Mouse (Mus musculus) C2C12 (cell line): ENCODE data around the gene Ecsit. TPM values are rescaled to one million over a fixed set of nuclear protein-coding genes. Genes with fewer than 3 reads are reported as not detected.
A peak's percentile ranks its signal among the peaks of the same experiment; 100 is the strongest.

ENCODE experiments used
- H3K27me3 ChIP-seq: one replicate; pipeline ENCODE4 v1.6.1; 2011; ENCODE audit not compliant: control insufficient read depth, insufficient read depth, insufficient read length
- H3K36me3 ChIP-seq: one replicate; pipeline ENCODE4 v1.6.1; 2011; ENCODE audit not compliant: control insufficient read depth, insufficient read depth
- H3K4me3 ChIP-seq: one replicate; pipeline ENCODE4 v1.5.1; 2011; ENCODE audit warnings: mild to moderate bottlenecking, control low read depth; ENCODE audit not compliant: poor library complexity, insufficient read depth, severe bottlenecking
- H3K79me2 ChIP-seq: one replicate; pipeline ENCODE4 v1.6.1; 2011; ENCODE audit not compliant: control insufficient read depth, insufficient read depth
- H3K79me3 ChIP-seq: one replicate; pipeline ENCODE4 v1.6.1; 2011; ENCODE audit warnings: low read depth, control low read depth
- H3ac ChIP-seq: one replicate; pipeline ENCODE3; 2011; ENCODE audit warnings: low read depth; ENCODE audit not compliant: control insufficient read depth, insufficient read length
- CEBPB ChIP-seq: IDR thresholded peaks from one replicate; pipeline ENCODE4 v1.6.1; 2011; ENCODE audit warnings: low read depth, mild to moderate bottlenecking, control low read depth, moderate library complexity
- CTCF ChIP-seq: IDR thresholded peaks from one replicate; pipeline ENCODE4 v1.5.1; 2011; ENCODE audit not compliant: control insufficient read depth, insufficient read depth, insufficient read length
- FOSL1 ChIP-seq: IDR thresholded peaks from one replicate; pipeline ENCODE4 v1.8.0; 2011; ENCODE audit warnings: mild to moderate bottlenecking, low read length; ENCODE audit not compliant: poor library complexity, insufficient read depth, severe bottlenecking
- MAX ChIP-seq: IDR thresholded peaks from one replicate; pipeline ENCODE4 v1.6.1; 2011; ENCODE audit warnings: mild to moderate bottlenecking, control low read depth
- MYOD1 ChIP-seq: IDR thresholded peaks from one replicate; pipeline ENCODE4 v1.6.1; 2011; ENCODE audit warnings: low read depth; ENCODE audit not compliant: control insufficient read depth, insufficient read length
- MYOG ChIP-seq: IDR thresholded peaks from one replicate; pipeline ENCODE4 v1.6.1; 2011; ENCODE audit not compliant: control insufficient read depth, insufficient read length; ENCODE audit errors: extremely low read depth
- USF1 ChIP-seq: IDR thresholded peaks from one replicate; pipeline ENCODE4 v1.6.1; 2011; ENCODE audit warnings: low read depth, mild to moderate bottlenecking, control low read depth, moderate library complexity
- polyA plus RNA-seq: library from polyadenylated mRNA; unstranded; fragments of >200 nt; fragmentation: generic; extraction: Trizol; gene quantifications from one replicate; pipeline ENCODE4 v1.2.1, GENCODE M21; 2012; ENCODE audit warnings: missing spikeins

The Ecsit gene
- polyA plus RNA-seq, 1 experiment = 32.6 TPM

- Histone ChIP-seq H3K36me3 (no peaks in the 10 kb centered on the region), H3ac (peak overlapping the region; percentile 62), H3K4me3 (no peak overlapping the region), H3K79me2 (no peaks in the 10 kb centered on the region), H3K27me3 (no peaks in the 10 kb centered on the region), H3K79me3 (no peaks in the 10 kb centered on the region)
- no peak for TF ChIP-seq CEBPB
- no peak for TF ChIP-seq CTCF
- TF ChIP-seq MYOG = no peak
Observed at GRCm38 (mm10) chr9:22099922-22100321, 14.7 kb upstream of the Ecsit start.

GRCm38 (mm10) chr9:22098993-22099696 is 13.9 kb upstream of the Ecsit start, which contains the start of gene Cnn1:
TSS of gene Cnn1 (plus strand) at chr9:22099216.
- TF ChIP-seq FOSL1 (no peak), USF1 (peak; percentile 53)
- no peak within 1 kb of the TSS for H3K4me3 ChIP-seq
- no peaks in the 10 kb centered on the region for H3K36me3 ChIP-seq
- no peaks in the 10 kb centered on the region for H3K79me3 ChIP-seq
- peak within 1 kb of the TSS; percentile 62 for H3ac ChIP-seq
- no peaks in the 10 kb centered on the region for H3K27me3 ChIP-seq
- no peaks in the 10 kb centered on the region for H3K79me2 ChIP-seq

GRCm38 (mm10) chr9:22095854-22096307 is 10.6 kb upstream of the Ecsit start:
- Histone ChIP-seq H3K79me2 (no peaks in the 10 kb centered on the region), H3K79me3 (no peaks in the 10 kb centered on the region), H3K27me3 (no peaks in the 10 kb centered on the region), H3ac (peak overlapping the region; percentile 57), H3K36me3 (no peaks in the 10 kb centered on the region), H3K4me3 (no peak overlapping the region)
- TF ChIP-seq CEBPB (no peak), CTCF (peak; percentile 78), USF1 (no peak)

GRCm38 (mm10) chr9:22092746-22093145 is 7.5 kb upstream of the Ecsit start:
- TF ChIP-seq USF1 = no peak

GRCm38 (mm10) chr9:22089986-22090385 is 4.7 kb upstream of the Ecsit start:
- Histone ChIP-seq H3K4me3 (no peak overlapping the region), H3K79me3 (no peaks in the 10 kb centered on the region), H3K79me2 (no peaks in the 10 kb centered on the region), H3K27me3 (no peaks in the 10 kb centered on the region), H3K36me3 (no peaks in the 10 kb centered on the region), H3ac (no peak overlapping the region)
- TF ChIP-seq MYOD1 (peak; percentile 7), CTCF (no peak), MAX (peak; percentile 40), FOSL1 (peak; percentile 35), CEBPB (no peak), MYOG (no peak), USF1 (no peak)

More at GRCm38 (mm10) chr9:22092746-22093145, 7.5 kb upstream of the Ecsit start:
- no peak overlapping the region for H3K4me3 ChIP-seq
- H3K36me3 ChIP-seq = no peaks in the 10 kb centered on the region
- no peak overlapping the region for H3ac ChIP-seq
- H3K79me3 ChIP-seq = no peaks in the 10 kb centered on the region
- no peaks in the 10 kb centered on the region for H3K27me3 ChIP-seq
- no peaks in the 10 kb centered on the region for H3K79me2 ChIP-seq

GRCm38 (mm10) chr9:22089281-22089680 is 4.0 kb upstream of the Ecsit start:
- TF ChIP-seq CEBPB (no peak), MYOG (no peak), MAX (no peak), CTCF (no peak), FOSL1 (no peak), MYOD1 (no peak), USF1 (no peak)
- peaks cover 2% of the 10 kb centered on the region for H3K79me3 ChIP-seq
- no peaks in the 10 kb centered on the region for H3K79me2 ChIP-seq
- no peak overlapping the region for H3ac ChIP-seq
- H3K36me3 ChIP-seq = no peaks in the 10 kb centered on the region
- H3K4me3 ChIP-seq = no peak overlapping the region
- H3K27me3 ChIP-seq = no peaks in the 10 kb centered on the region
